Mouse (Mus musculus) midbrain, postnatal 0 days (tissue): ENCODE measurements around the gene C2cd2. TPM values are rescaled to one million over a fixed set of nuclear protein-coding genes. Genes with fewer than 3 reads are reported as not detected.

Experiments used
- ATAC-seq: fragments of 200-750 bp; cut with Nextera tagmentation; 2 replicates; pipeline ENCODE4 v1.8.0; 2017; ENCODE audit warnings: moderate number of reproducible peaks, mild to moderate bottlenecking, moderate TSS enrichment, moderate library complexity; ENCODE audit not compliant: low FRiP score
- DNase-seq: peaks from one replicate; pipeline ENCODE4 v3.0.0-alpha.2; 2015; ENCODE audit warnings: low spot score
- H3K27ac ChIP-seq: fragments of 300-500 bp; sonication (generic); 2 replicates; pipeline ENCODE4 v1.5.1; 2014; ENCODE audit warnings: low read depth, mild to moderate bottlenecking, low read length, mixed read lengths
- H3K27me3 ChIP-seq: fragments of 300-500 bp; sonication (generic); 2 replicates; pipeline ENCODE4 v1.6.1; 2014; ENCODE audit warnings: low read length, control low read depth, mixed read lengths; ENCODE audit not compliant: insufficient read depth
- H3K36me3 ChIP-seq: fragments of 300-500 bp; sonication (generic); 2 replicates; pipeline ENCODE4 v1.6.1; 2014; ENCODE audit warnings: low read length, control low read depth, mixed read lengths; ENCODE audit not compliant: insufficient read depth
- H3K4me1 ChIP-seq: fragments of 300-500 bp; sonication (generic); 2 replicates; pipeline ENCODE4 v1.6.1; 2014; ENCODE audit warnings: mild to moderate bottlenecking, control low read depth, antibody characterized with exemption, low read length, mixed read lengths; ENCODE audit not compliant: insufficient read depth
- H3K4me2 ChIP-seq: fragments of 300-500 bp; sonication (generic); 2 replicates; pipeline ENCODE4 v1.6.1; 2014; ENCODE audit warnings: low read depth, mild to moderate bottlenecking, low read length, mixed read lengths; ENCODE audit not compliant: poor library complexity, severe bottlenecking
- H3K4me3 ChIP-seq: fragments of 300-500 bp; sonication (generic); 2 replicates; pipeline ENCODE4 v1.5.1; 2014; ENCODE audit warnings: low read depth, mild to moderate bottlenecking, low read length, moderate library complexity
- H3K9ac ChIP-seq: fragments of 300-500 bp; sonication (generic); replicated peaks from 2 replicates; pipeline ENCODE4 v1.6.1; 2014; ENCODE audit warnings: mild to moderate bottlenecking, low read length, moderate library complexity, mixed read lengths; ENCODE audit not compliant: poor library complexity, severe bottlenecking
- H3K9me3 ChIP-seq: fragments of 300-500 bp; sonication (generic); 2 replicates; pipeline ENCODE4 v1.6.1; 2016; ENCODE audit warnings: low read length, control low read depth
- CTCF ChIP-seq: IDR thresholded peaks from 2 replicates; pipeline ENCODE4 v1.5.1; 2016; ENCODE audit warnings: antibody characterized with exemption, mild to moderate bottlenecking
- WGBS: fragments of 180-500 bp; shearing (Covaris S2); extraction: QIAGEN DNeasy Blood & Tissue Kit; methylation state at CpG from one replicate; pipeline ENCODE4 v1.1.7; 2014; 5-methylcytosine and 5-hydroxymethylcytosine counted together
- polyA plus RNA-seq: library from polyadenylated mRNA; unstranded; fragments of >200 nt; fragmentation: Nextera tagmentation; extraction: Ambion mirVana; gene quantifications from 2 replicates; pipeline ENCODE4 v1.2.1, GENCODE M21; 2015
- total RNA-seq: library from RNA; depleted of rRNA; stranded (reverse); fragments of >200 nt; gene quantifications from 2 replicates; pipeline ENCODE4 v1.2.3, GENCODE M21; 2014

C2cd2 gene
- total and polyA plus RNA-seq, 2 experiments from 2014 or later, result 12.1 to 27.0 TPM

GRCm38 (mm10) chr16:97887762-97888161 is 74.6 kb downstream of the C2cd2 start:
- Histone ChIP-seq H3K4me2 (no peak overlapping the region), H3K4me1 (no peaks in the 10 kb centered on the region), H3K9ac (no peak overlapping the region), H3K27me3 (no peaks in the 10 kb centered on the region), H3K9me3 (no peaks in the 10 kb centered on the region), H3K36me3 (peaks cover 13% of the 10 kb centered on the region), H3K27ac (no peak overlapping the region), H3K4me3 (no peak overlapping the region)
- no peak for TF ChIP-seq CTCF
- no peak for DNase-seq
- no peak for ATAC-seq

GRCm38 (mm10) chr16:97883696-97884095 is 78.7 kb downstream of the C2cd2 start:
- Histone ChIP-seq H3K4me2 (no peak overlapping the region), H3K9me3 (no peaks in the 10 kb centered on the region), H3K4me1 (no peaks in the 10 kb centered on the region), H3K27me3 (no peaks in the 10 kb centered on the region), H3K4me3 (no peak overlapping the region), H3K36me3 (peaks cover 17% of the 10 kb centered on the region), H3K27ac (no peak overlapping the region), H3K9ac (no peak overlapping the region)
- no peak for DNase-seq
- no peak for TF ChIP-seq CTCF
- no peak for ATAC-seq
- WGBS, result 93% methylated on average over 1 of the region's 1 CpGs

- Histone ChIP-seq H3K9me3 (no peaks in the 10 kb centered on the region), H3K36me3 (peaks cover 17% of the 10 kb centered on the region)
- ATAC-seq, result no peak
Observed at GRCm38 (mm10) chr16:97882891-97883290, 79.5 kb downstream of the C2cd2 start.

GRCm38 (mm10) chr16:97879134-97879533 is 83.3 kb downstream of the C2cd2 start:
- peak; percentile 36 for DNase-seq
- Histone ChIP-seq H3K4me2 (no peak overlapping the region), H3K36me3 (peaks cover 22% of the 10 kb centered on the region), H3K4me1 (no peaks in the 10 kb centered on the region), H3K27me3 (no peaks in the 10 kb centered on the region), H3K4me3 (no peak overlapping the region), H3K27ac (no peak overlapping the region), H3K9ac (no peak overlapping the region), H3K9me3 (no peaks in the 10 kb centered on the region)
- no peak for ATAC-seq
- 95% methylated on average over 1 of the region's 1 CpGs for WGBS
- TF ChIP-seq CTCF, result peak; percentile 72

More at GRCm38 (mm10) chr16:97882891-97883290, 79.5 kb downstream of the C2cd2 start:
- Histone ChIP-seq H3K4me3 (no peak overlapping the region), H3K9ac (no peak overlapping the region), H3K4me1 (no peaks in the 10 kb centered on the region), H3K27me3 (no peaks in the 10 kb centered on the region), H3K4me2 (no peak overlapping the region), H3K27ac (no peak overlapping the region)
- no peak for TF ChIP-seq CTCF
- no peak for DNase-seq

- Histone ChIP-seq H3K4me2 (no peak overlapping the region), H3K4me1 (no peaks in the 10 kb centered on the region), H3K4me3 (no peak overlapping the region), H3K9me3 (no peaks in the 10 kb centered on the region), H3K27ac (no peak overlapping the region), H3K27me3 (no peaks in the 10 kb centered on the region), H3K9ac (no peak overlapping the region), H3K36me3 (peaks cover 16% of the 10 kb centered on the region; the same call in 1 of the 2 replicates)
- ATAC-seq (no peak), DNase-seq (no peak)
- WGBS, result 97% methylated on average over 3 of the region's 3 CpGs
- TF ChIP-seq CTCF, result no peak
Observed at GRCm38 (mm10) chr16:97877502-97877901, 84.9 kb downstream of the C2cd2 start.

- Histone ChIP-seq H3K36me3 (peaks cover 12% of the 10 kb centered on the region; the same call in 1 of the 2 replicates), H3K27ac (no peak overlapping the region), H3K4me1 (no peaks in the 10 kb centered on the region), H3K4me3 (no peak overlapping the region), H3K9me3 (no peaks in the 10 kb centered on the region), H3K9ac (no peak overlapping the region), H3K27me3 (no peaks in the 10 kb centered on the region), H3K4me2 (no peak overlapping the region)
- ATAC-seq (no peak), DNase-seq (no peak)
- 92% methylated on average over 4 of the region's 4 CpGs for WGBS
- no peak for TF ChIP-seq CTCF
Observed at GRCm38 (mm10) chr16:97875101-97875500, 87.3 kb downstream of the C2cd2 start.
